Mouse (Mus musculus): ENCODE measurements around the gene Rnf4.

Gene Rnf4

DNA sequence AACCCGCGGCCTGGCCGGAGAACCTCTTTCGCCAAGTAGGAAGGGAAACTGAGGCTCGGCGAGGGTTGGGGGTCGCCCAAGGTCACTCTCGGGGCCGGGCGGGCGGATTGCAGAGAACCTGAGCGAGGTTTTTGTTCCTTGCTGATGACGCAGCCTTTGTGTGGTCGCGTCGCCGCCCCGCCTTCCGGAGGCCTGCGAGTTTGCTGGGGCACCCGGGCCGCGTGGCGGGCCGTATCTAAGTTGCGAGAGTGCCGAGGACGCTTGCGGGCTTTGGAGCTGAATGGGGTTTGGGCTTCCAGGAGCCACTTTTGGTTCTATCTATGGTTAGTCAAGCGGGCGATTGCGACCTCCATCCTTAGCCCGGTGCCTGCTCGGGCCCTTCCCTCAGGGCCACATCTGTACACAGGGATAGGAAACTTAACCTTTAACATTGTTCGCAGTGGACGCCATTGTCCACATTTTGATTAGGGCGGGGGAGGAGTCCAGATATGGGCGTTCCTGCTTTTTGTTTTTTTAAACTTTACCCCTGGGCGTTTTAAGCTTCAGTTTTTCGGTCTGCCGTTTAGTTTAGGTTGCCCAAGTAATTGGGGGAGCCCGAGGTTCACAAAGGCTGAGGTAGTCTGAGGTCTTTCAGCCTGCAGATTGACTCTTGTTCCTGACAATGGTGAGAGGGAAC lies 824 bp downstream of the Rnf4 start:
- peak; percentile 48 for DNase-seq (ENCODE audit: low read depth, low spot score)

DNA sequence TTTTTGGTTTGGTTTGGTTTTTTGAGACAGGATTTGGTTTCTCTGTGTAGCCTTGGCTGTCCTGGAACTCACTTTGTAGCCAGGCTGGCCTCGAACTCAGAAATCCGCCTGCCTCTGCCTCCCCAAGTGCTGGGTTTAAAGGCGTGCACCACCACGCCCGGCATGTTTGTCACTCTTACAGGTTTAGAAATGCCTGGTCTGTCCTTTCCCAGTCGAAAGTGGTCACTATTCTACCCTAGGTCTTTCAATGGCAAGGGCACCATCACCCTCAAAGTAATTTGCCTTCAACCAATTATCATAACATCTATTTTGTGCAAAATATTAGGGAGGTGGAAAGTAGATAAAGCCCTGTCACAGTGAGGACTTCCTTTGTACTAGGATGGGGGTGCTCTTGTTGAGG lies 4.2 kb downstream of the Rnf4 start:
- no peak for DNase-seq (ENCODE audit: low read depth, low spot score)

DNA sequence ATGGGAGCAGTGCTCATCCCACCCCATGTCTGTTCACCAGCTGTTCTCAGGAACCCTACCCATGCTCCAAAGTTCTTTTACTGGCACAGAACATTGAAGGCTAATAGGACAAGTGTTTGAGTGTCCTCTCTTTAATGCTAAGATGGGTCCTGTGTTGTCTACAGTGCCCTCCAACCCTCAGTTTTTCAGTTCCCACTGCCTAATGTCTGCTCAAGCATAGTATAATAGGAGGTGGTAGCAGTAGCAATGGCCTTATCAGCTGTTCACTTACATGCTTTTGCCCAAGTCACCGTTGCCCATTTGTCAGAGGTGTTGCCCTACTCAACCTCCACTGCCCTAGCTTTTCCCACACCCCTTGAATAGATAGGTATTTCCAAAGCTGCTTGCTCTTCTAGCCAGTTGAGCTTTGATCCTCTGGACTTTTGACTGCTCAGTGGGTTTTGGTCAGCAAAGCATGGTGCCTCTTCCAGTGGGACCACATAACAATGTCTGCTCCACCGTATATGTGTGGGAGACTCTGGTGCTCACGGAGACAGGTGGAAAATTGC lies 16.1 kb downstream of the Rnf4 start:
- DNase-seq (ENCODE audit: low read depth, low spot score) = no peak

DNA sequence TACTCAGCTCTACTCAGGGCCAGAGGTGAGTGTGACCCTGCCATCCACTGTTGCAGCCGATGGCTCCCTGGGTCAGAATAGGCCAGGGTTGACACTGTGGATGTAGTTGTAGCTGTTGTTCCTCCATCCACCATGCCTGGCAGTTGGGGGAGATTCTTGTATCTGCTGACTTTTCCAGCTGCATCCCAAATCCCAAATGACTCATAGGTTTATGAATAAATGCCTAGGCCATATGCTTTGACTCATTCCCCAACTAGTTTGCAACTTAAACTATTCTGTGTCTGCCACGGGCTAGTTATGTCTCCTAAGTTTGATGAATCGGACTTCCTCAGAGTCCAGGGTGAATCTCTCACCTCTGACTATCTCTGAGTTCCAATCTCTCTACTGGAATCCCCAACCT lies 24.2 kb downstream of the Rnf4 start:
- no peak for DNase-seq (ENCODE audit: low read depth, low spot score)

DNA sequence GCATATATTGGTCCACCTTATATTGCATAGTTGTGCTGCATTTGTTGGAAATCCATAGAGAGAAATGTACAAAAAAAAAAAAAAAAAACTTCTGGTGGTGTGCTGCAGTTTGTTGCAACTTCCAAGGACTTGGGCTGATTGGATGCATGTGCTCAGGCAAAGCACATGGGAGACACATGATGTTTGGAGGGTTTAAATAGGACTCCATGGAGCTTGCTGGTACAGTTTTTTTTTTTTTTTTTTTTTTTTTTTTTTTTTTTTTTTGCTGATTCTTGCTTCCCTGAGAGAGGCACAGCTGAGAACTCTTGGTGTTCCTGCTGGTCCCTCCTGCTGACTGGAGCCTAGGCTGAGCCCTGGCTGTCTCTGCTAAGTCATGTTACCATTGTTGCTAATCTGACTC lies 27.0 kb downstream of the Rnf4 start:
- DNase-seq (ENCODE audit: low read depth, low spot score) = no peak

DNA sequence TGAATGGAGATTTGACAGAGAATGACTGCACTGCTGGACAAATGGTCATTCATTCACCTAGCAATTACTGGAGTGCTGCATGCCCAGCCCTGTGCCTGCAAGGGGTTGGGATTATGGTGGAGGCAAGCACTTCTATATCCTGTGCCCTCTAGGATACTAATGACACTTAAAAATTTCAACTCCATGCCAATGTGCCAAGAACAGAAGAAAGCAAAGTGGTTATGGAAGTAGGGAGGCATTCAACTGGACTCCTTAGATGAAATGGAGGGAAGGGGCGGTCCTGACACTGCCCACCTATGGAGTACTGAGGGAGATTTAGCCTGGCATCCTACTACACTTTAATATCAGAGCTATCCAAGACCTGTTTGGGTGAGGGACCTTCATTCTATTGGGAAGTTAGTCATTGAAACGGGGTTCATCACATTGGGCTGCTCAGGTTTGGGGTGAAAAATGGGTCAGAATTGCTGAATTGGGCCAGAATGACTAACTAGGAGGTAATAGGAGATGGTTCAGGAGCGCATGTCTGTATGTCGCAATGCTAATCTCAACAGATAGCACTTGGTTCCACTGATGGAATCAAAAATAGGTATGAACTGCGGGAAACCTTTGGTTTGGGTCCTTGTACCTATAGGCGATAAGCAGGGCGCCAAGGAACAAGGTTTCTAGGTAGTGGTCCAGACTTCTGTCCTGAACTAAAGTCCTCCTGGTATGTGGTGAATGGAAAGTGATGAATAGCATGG lies 32.6 kb downstream of the Rnf4 start:
- DNase-seq (ENCODE audit: low read depth, low spot score) = no peak

DNA sequence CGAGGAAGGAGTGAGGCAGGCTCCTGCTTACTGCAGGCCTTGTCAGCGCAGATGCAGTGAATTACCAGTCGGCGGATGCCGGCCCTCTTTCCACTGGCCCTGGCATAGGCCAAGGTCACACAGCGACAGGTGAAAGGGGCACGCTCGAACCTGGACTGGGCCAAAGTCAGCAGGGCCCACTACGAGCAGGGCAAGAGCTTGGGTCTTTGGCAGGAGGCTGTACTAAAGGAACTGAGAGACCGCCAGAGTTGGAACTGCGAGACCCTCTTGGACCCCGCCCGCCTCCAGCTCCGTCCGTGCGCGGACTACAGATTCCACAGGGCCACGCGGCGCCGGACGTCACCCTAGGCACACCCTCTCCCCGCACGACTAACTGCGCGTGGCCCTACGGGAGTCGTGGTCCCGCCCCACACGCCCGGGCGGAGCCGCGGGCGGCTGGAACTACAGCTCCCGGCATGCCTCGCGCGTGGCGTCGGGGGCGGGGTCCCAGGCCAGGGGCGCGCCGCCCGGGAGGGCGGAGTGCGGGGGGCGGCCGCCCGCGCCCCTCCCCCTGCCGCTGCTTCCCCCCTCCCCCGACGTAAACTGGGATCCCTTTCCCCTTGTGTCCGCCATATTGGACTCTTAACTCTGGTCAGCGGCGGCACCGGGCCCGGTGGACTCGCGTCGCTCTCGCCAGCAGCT lies 33.4 kb downstream of the Rnf4 start, which contains the start of gene Fam193a:
Gene Fam193a, plus strand, starts transcription at position 593 of the 681 bp plus-strand sequence.
- DNase-seq (ENCODE audit: low read depth, low spot score) = peak; percentile 93

DNA sequence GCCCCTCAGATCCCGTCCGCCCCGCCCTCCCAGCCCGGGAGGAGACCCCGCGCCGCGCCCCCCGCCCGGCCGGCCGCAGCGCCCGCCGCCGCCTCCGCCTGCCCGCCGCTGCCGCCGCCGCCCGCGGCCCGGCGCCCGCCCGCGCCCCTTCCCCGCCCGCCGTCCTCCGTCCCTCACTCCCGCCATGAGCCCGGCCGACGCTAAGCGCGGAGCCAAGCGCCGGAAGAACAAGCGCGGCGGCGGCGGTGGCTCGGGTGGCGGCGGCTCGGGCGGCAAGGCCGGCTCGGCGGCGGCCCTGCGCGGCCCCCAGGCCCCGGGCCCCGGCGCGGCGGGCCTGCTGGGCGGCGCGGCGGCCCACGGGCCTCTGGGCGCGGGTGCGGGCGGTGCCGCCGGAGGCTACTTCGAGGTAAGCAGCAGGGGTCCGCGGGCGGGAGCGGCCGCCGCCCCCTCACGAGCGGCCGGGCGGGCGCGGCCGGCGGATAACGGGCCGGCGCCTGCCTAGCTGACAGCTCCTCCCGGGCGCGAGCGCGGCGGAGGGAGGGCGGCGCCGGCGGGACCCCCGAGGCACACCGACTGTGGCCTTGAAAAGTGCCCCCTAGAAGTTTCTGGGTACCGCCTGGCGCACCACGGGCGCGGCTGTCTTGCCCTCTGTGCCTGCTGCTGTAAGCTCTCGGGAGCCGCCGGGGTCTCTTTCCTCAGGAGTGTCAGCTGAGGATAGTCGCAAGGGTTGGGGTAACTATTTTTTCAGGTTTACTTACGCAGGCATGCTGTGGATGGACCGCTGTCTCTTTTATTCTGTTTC lies 34.1 kb downstream of the Rnf4 start:
- DNase-seq (ENCODE audit: low read depth, low spot score) = no peak

DNA sequence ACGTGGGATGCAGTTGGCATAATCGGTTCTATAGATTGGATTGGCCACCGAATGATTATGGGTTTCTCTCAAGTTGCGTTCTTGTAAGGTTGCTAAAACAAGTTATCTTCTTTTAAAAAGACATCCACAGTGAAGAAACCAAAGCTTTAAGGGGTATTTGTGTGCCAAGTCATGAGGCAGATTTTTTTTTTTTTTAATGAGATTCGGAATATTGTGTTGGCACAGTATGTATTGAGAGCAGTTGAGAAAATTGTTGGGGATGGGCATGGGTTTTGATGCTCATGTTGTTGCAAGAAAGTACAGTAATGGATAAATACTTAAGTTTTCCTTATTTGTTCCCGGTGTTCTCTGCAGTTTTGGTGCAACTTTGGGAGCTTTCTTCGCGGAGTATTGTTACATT lies 34.8 kb downstream of the Rnf4 start:
- no peak for DNase-seq (ENCODE audit: low read depth, low spot score)

DNA sequence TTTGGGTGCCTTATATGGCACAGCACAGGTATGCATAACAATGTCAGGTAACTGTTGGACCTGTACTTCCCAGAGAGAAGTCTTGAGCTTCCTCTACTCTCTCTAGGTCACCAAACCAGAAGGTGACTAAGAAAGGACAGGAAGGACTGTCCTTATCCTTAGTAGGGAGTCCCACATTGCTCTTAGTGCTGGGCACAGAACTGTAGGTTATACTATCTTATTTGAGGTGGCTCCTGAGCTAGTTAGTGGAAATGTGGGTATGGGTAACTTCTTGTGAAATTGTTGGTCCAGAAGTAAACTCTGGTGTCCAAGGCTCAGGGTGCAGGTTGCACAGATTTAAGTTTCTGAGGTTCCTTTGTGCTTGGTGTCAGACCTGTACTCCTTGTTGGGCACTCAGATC lies 36.1 kb downstream of the Rnf4 start:
- no peak for DNase-seq (ENCODE audit: low read depth, low spot score)

DNA sequence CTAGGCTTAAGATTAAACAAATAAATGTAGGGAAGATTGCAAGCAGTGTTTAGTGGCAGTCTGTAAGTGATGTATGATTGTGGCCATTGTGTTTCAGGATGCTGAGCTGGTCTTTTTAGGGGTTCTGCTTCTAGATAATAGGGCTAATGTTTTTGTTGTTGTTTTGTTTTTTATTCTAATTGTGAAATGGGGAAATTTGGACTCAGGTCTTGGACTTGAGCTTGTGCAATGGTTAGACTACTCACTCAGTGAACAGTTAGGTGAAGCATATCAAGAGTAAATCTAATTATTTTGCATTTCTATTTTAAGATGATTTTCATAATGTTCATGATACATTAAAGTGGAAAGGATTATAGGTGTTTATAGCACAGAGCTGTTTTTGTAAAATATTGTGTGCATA lies 36.5 kb downstream of the Rnf4 start:
- no peak for DNase-seq (ENCODE audit: low read depth, low spot score)

DNA sequence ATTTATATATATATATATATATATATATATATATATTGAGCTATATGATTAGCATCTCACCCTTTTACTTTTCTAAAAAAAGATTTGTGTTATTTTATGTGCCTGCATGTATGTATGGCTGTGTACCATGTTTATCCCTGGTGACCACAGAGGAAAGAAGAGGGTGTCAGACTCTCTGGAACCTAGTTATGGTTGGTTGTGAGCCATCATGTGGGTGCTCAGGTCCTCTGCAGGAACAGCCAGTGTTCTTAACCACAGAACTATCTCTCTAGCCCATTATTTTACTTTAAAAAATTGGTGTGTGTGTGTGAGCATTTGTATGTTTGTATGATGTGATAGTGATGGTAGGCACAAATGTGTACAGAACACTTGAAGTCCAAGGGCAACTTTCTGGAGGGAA lies 42.7 kb downstream of the Rnf4 start:
- DNase-seq (ENCODE audit: low read depth, low spot score) = no peak

DNA sequence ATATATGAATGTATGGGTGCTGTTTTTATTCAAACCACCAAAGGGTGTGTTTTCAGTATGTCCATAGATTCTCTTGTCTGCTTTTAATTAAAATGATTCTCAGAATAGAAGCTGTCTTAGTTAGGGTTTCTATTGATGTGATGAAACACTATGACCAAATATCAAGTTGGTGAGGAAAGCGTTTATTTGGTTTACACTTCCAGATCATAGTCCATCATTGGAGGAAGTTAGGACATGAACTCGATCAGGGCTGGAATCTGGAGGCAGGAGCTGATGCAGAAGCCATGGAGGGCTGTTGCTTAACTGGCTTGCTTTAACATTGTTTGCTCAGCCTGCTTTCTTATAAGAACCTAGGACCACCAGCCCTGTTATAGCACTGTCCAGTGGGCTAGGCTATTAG lies 45.6 kb downstream of the Rnf4 start:
- DNase-seq (ENCODE audit: low read depth, low spot score) = no peak

DNA sequence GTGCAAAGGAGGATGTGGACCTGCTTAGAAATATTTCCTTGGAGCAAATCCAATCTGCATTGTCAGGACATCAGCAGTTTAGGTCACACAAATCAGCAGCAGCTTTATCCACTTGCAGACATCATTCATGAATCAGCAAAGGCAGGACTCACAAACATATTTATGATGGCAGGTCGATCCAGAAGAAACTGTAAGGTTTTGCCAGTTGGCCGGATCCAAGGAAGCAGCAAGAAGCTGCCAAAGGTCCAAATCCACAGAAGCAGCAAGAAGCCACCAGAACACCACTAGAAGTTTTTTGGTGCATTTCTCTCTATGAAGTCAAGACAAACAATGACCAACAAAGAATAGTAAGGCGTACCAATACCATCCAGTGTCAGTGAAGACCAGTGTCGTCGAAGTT lies 49.5 kb downstream of the Rnf4 start:
- DNase-seq (ENCODE audit: low read depth, low spot score) = no peak

DNA sequence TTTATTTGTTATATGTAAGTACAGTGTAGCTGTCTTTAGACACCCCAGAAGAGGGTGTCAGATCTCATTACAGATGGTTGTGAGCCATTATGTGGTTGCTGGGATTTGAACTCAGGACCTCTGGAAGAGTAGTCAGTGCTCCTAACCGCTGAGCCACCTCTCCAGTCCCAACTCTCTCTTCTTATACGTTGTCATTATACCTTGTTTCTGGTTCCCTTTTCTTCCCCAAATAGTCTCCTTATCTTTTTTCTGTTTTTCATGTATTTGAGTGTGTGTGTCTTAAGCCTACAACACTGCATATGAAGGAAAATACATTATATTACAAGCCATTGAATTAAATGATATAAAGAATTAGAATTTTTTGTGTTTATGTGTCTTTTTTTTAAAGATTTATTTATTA lies 50.7 kb downstream of the Rnf4 start:
- DNase-seq (ENCODE audit: low read depth, low spot score) = no peak

DNA sequence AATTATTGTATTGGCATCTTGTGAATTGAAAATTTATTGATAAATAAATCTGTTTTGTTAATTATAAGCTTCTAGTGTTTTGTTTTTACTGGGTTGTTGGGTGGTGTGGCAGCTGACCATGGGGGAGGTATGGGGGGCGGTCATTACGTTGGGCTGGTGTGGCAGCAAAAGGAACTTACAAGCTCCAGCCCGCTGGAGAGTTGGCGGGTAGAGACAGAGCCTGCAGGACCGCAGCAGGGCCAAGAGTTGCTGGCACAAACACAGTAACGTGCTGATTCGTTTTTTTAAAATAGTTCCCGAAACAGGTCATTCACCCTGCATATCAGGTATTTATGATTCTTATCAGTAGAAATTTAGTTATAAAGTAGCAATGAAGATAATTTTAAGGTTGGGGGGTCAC lies 57.2 kb downstream of the Rnf4 start:
- no peak for DNase-seq (ENCODE audit: low read depth, low spot score)

DNA sequence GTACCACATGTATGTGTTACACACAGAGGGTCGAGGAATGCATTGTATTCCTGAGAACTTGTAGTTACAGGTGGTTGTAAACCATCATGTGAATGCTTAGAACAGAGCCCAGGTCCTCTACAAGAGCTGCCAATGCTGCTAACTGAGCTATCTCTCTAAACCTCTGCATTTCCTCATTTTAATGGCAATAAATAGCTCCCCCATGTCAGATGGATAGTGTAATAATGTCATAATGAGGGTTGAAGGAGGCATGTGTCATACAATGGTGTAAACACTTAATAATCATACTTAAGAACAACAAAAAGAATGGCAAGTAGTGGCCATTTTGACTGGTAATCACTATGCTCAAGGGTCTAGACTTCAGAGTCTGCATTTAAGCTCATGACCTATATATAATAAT lies 59.3 kb downstream of the Rnf4 start:
- no peak for DNase-seq (ENCODE audit: low read depth, low spot score)

DNA sequence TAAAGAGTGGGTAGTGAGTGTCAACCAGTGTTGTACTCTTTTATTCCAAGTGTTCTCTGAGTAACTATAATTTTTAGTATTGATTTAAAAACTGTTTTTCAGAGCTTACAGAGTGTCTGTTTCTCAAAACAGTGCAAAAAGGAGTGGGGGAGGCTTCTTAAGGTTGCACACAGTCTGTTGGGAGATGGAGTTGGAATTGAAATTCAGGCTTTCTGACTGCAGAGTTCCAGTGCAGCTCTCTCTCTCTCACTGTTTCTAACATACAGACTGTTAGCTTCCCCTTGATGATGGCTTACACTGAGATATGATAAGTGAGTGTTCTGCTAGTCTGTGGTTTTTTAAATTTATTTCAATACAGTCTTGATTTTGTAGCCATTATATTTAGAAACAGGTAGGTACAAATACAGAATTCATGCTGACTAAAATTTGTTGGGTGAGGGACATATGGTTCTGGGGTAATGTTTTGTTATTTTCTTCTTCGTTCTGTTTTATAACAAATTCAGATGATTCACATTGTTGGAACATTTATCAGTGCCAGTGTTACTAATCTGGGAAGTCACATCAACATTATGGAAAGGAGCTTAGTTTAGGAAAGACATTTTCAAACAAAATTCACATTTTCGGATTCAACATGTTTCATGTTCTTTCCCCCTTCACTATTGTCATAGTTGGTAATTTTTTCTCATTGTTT lies 59.9 kb downstream of the Rnf4 start:
- no peak for DNase-seq (ENCODE audit: low read depth, low spot score)

DNA sequence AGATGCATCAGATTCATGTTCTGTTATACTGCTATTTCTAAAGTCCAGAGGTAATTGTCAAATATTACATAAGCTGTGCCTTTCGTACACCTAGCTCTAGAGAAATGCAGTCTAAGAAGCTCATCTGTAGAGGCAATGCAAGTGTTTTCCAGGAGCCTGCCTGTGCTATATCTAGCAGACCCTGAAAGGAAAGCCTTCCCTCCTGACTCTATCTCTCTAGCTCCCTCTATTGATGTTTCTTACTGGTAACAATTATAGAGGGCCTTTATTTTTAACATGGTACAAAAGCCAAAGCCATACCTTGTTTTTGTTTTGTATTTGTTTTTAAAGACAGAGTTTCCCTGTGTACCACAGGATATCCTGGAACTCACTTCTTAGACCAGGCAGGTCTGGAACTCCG lies 61.8 kb downstream of the Rnf4 start:
- DNase-seq (ENCODE audit: low read depth, low spot score) = no peak

DNA sequence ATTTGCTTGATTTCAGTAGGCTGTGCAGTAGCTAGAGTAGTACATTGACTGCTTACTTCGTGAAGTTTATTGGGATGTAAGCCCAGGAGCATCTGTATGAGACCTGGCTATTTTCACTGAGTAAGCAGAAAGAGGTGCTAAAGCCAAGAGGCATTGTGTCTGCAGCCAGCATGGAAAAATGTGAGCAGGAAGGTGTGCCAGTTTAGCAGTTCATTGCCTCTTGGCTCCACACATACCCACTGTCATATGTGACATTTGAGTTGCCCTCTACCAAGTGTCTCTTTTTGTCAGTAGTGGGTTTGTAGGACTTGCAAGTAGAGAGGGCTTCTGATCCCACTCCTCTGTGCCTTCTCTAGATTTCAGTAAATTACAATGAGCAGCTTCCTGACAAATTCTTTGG lies 62.2 kb downstream of the Rnf4 start:
- DNase-seq (ENCODE audit: low read depth, low spot score) = no peak
